Mouse (Mus musculus): ENCODE measurements at regions not wholly inside any gene's neighbourhood (a gene's known extent, or its start where the extent isn't known, plus 50 kb on each side); places are given as distances from the start of the nearest gene placed in this dataset.

- no peaks in the 10 kb centered on the region for H3K9me3 ChIP-seq (ENCODE audit: low read length)
- no peak for DNase-seq (ENCODE audit: low spot score)
- H3K4me2 ChIP-seq (ENCODE audit: low read depth, low read length, poor library complexity, severe bottlenecking): no peak overlapping the region
- no peak for TF ChIP-seq CTCF (IDR thresholded peaks at IDR 0.05)
- H3K27me3 ChIP-seq (ENCODE audit: insufficient read depth, low read length): no peaks in the 10 kb centered on the region
- no peak overlapping the region for H3K9ac ChIP-seq (replicated peaks; ENCODE audit: low read length, poor library complexity, severe bottlenecking)
- no peaks in the 10 kb centered on the region for H3K4me1 ChIP-seq (ENCODE audit: insufficient read depth, low read length)
- H3K27ac ChIP-seq (ENCODE audit: low read depth, low read length): no peak overlapping the region
- H3K4me3 ChIP-seq (ENCODE audit: low read depth, low read length): no peak overlapping the region
- H3K36me3 ChIP-seq (ENCODE audit: insufficient read depth, low read length): no peaks in the 10 kb centered on the region
- no peak for ATAC-seq (ENCODE audit: low FRiP score)
- 85% methylated on average over 1 of the region's 1 CpGs for WGBS
Measured at GRCm38 (mm10) chr16:85743022-85743421, 59.9 kb downstream of the Adamts1 start.

GRCm38 (mm10) chr16:85738606-85739195 is 64.2 kb downstream of the Adamts1 start:
- H3K4me1 ChIP-seq (ENCODE audit: insufficient read depth, low read length): no peaks in the 10 kb centered on the region
- H3K36me3 ChIP-seq (ENCODE audit: insufficient read depth, low read length): no peaks in the 10 kb centered on the region
- H3K9me3 ChIP-seq (ENCODE audit: low read length): no peaks in the 10 kb centered on the region
- TF ChIP-seq CTCF (IDR thresholded peaks at IDR 0.05): no peak
- DNase-seq (ENCODE audit: low spot score): peak; percentile 6
- ATAC-seq (ENCODE audit: low FRiP score): no peak
- H3K4me3 ChIP-seq (ENCODE audit: low read depth, low read length): no peak overlapping the region
- H3K27ac ChIP-seq (ENCODE audit: low read depth, low read length): no peak overlapping the region
- 78% methylated on average over 2 of the region's 2 CpGs for WGBS
- H3K27me3 ChIP-seq (ENCODE audit: insufficient read depth, low read length): no peaks in the 10 kb centered on the region
- H3K4me2 ChIP-seq (ENCODE audit: low read depth, low read length, poor library complexity, severe bottlenecking): no peak overlapping the region
- H3K9ac ChIP-seq (replicated peaks; ENCODE audit: low read length, poor library complexity, severe bottlenecking): no peak overlapping the region

- DNase-seq (ENCODE audit: low spot score) (no peak), ATAC-seq (ENCODE audit: low FRiP score) (no peak)
- Histone ChIP-seq H3K36me3 (ENCODE audit: insufficient read depth, low read length) (no peaks in the 10 kb centered on the region), H3K27me3 (ENCODE audit: insufficient read depth, low read length) (no peaks in the 10 kb centered on the region), H3K4me1 (ENCODE audit: insufficient read depth, low read length) (no peaks in the 10 kb centered on the region), H3K9ac (replicated peaks; ENCODE audit: low read length, poor library complexity, severe bottlenecking) (no peak overlapping the region), H3K4me2 (ENCODE audit: low read depth, low read length, poor library complexity, severe bottlenecking) (no peak overlapping the region), H3K4me3 (ENCODE audit: low read depth, low read length) (no peak overlapping the region), H3K9me3 (ENCODE audit: low read length) (no peaks in the 10 kb centered on the region), H3K27ac (ENCODE audit: low read depth, low read length) (no peak overlapping the region)
- no peak for TF ChIP-seq CTCF (IDR thresholded peaks at IDR 0.05)
- 83% methylated on average over 2 of the region's 2 CpGs for WGBS
Measured at GRCm38 (mm10) chr16:85728026-85728425, 74.9 kb downstream of the Adamts1 start.

- Histone ChIP-seq H3K27ac (ENCODE audit: low read depth, low read length) (no peak overlapping the region), H3K4me2 (ENCODE audit: low read depth, low read length, poor library complexity, severe bottlenecking) (no peak overlapping the region), H3K4me3 (ENCODE audit: low read depth, low read length) (no peak overlapping the region), H3K9me3 (ENCODE audit: low read length) (no peaks in the 10 kb centered on the region), H3K9ac (replicated peaks; ENCODE audit: low read length, poor library complexity, severe bottlenecking) (no peak overlapping the region), H3K4me1 (ENCODE audit: insufficient read depth, low read length) (no peaks in the 10 kb centered on the region), H3K27me3 (ENCODE audit: insufficient read depth, low read length) (no peaks in the 10 kb centered on the region), H3K36me3 (ENCODE audit: insufficient read depth, low read length) (no peaks in the 10 kb centered on the region)
- TF ChIP-seq CTCF (IDR thresholded peaks at IDR 0.05): peak; percentile 46
- WGBS: 70% methylated on average over 2 of the region's 2 CpGs
- ATAC-seq (ENCODE audit: low FRiP score) (no peak), DNase-seq (ENCODE audit: low spot score) (no peak)
Measured at GRCm38 (mm10) chr16:85721968-85722367, 80.9 kb downstream of the Adamts1 start.

- WGBS: 93% methylated on average over 3 of the region's 3 CpGs
- no peak for DNase-seq (ENCODE audit: low spot score)
- Histone ChIP-seq H3K4me3 (ENCODE audit: low read depth, low read length) (no peak overlapping the region), H3K9me3 (ENCODE audit: low read length) (no peaks in the 10 kb centered on the region), H3K4me1 (ENCODE audit: insufficient read depth, low read length) (no peaks in the 10 kb centered on the region), H3K36me3 (ENCODE audit: insufficient read depth, low read length) (no peaks in the 10 kb centered on the region), H3K4me2 (ENCODE audit: low read depth, low read length, poor library complexity, severe bottlenecking) (no peak overlapping the region), H3K27me3 (ENCODE audit: insufficient read depth, low read length) (no peaks in the 10 kb centered on the region), H3K27ac (ENCODE audit: low read depth, low read length) (no peak overlapping the region), H3K9ac (replicated peaks; ENCODE audit: low read length, poor library complexity, severe bottlenecking) (no peak overlapping the region)
- no peak for ATAC-seq (ENCODE audit: low FRiP score)
- TF ChIP-seq CTCF (IDR thresholded peaks at IDR 0.05): no peak
Measured at GRCm38 (mm10) chr16:85712291-85712690, 90.6 kb downstream of the Adamts1 start.

GRCm38 (mm10) chr16:85704254-85705020 is 98.5 kb downstream of the Adamts1 start:
- Histone ChIP-seq H3K9ac (replicated peaks; ENCODE audit: low read length, poor library complexity, severe bottlenecking) (no peak overlapping the region), H3K4me2 (ENCODE audit: low read depth, low read length, poor library complexity, severe bottlenecking) (no peak overlapping the region), H3K36me3 (ENCODE audit: insufficient read depth, low read length) (no peaks in the 10 kb centered on the region), H3K4me3 (ENCODE audit: low read depth, low read length) (no peak overlapping the region), H3K9me3 (ENCODE audit: low read length) (no peaks in the 10 kb centered on the region), H3K27ac (ENCODE audit: low read depth, low read length) (no peak overlapping the region), H3K4me1 (ENCODE audit: insufficient read depth, low read length) (no peaks in the 10 kb centered on the region), H3K27me3 (ENCODE audit: insufficient read depth, low read length) (no peaks in the 10 kb centered on the region)
- no peak for TF ChIP-seq CTCF (IDR thresholded peaks at IDR 0.05)
- DNase-seq (ENCODE audit: low spot score) (no peak), ATAC-seq (ENCODE audit: low FRiP score) (no peak)
- 86% methylated on average over 9 of the region's 9 CpGs for WGBS

Measured in midbrain, postnatal 0 days (tissue).